Mouse (Mus musculus) ES-E14 (cell line): Measurements from ENCODE around the gene Crygd. TPM values are rescaled to one million over a fixed set of nuclear protein-coding genes. Genes with fewer than 3 reads are reported as not detected.
A peak's percentile ranks its signal among the peaks of the same experiment; 100 is the strongest.

ENCODE experiments used
- DNase-seq: peaks from one replicate; pipeline ENCODE4 v3.0.0-alpha.2; 2013; ENCODE audit warnings: low read depth, low spot score
- H3K27ac ChIP-seq: 2 replicates; pipeline ENCODE4 v1.5.1; 2012; ENCODE audit warnings: low read depth, mild to moderate bottlenecking, low read length, moderate library complexity, mixed read lengths; ENCODE audit not compliant: poor library complexity, insufficient read depth, severe bottlenecking
- H3K36me3 ChIP-seq: 2 replicates; pipeline ENCODE4 v1.6.1; 2012; ENCODE audit warnings: mild to moderate bottlenecking, low read length, moderate library complexity, mixed read lengths; ENCODE audit not compliant: control insufficient read depth, poor library complexity, insufficient read depth, severe bottlenecking
- H3K4me1 ChIP-seq, 2 experiments: fragments of 150-350 bp in 1 of 2; sonication (generic) in 1 of 2; 2 replicates each; pipeline ENCODE4 v1.6.1; 2012; ENCODE audit warnings: low read length in 2 of 2, mild to moderate bottlenecking in 1 of 2, mixed read lengths in 1 of 2; ENCODE audit not compliant: control insufficient read depth in 2 of 2, insufficient read depth in 2 of 2, poor library complexity in 1 of 2
- H3K4me3 ChIP-seq, 2 experiments: fragments of 150-350 bp in 1 of 2; sonication (generic) in 1 of 2; 2 replicates each; pipeline ENCODE4 v1.5.1; 2012; ENCODE audit warnings: low read length in 2 of 2, low read depth in 1 of 2, mild to moderate bottlenecking in 1 of 2, mixed read lengths in 1 of 2; ENCODE audit not compliant: insufficient read depth in 1 of 2, poor library complexity in 1 of 2, severe bottlenecking in 1 of 2
- H3K9ac ChIP-seq: 2 replicates; pipeline ENCODE4 v1.6.1; 2012; ENCODE audit warnings: low read depth, mild to moderate bottlenecking, low read length, mixed read lengths; ENCODE audit not compliant: poor library complexity, insufficient read depth, severe bottlenecking
- H3K9me3 ChIP-seq: fragments of 150-350 bp; sonication (generic); 2 replicates; pipeline ENCODE4 v1.6.1; 2012; ENCODE audit warnings: low read depth, mild to moderate bottlenecking, low read length; ENCODE audit not compliant: control insufficient read depth, insufficient read depth
- CHD2 ChIP-seq: IDR thresholded peaks from 2 replicates; pipeline ENCODE4 v1.6.1; 2014; ENCODE audit warnings: mild to moderate bottlenecking, low read depth, low read length, inconsistent platforms
- HCFC1 ChIP-seq: IDR thresholded peaks from 2 replicates; pipeline ENCODE4 v1.6.1; 2012; ENCODE audit warnings: low read length, inconsistent platforms, borderline replicate concordance; ENCODE audit not compliant: insufficient read depth
- MAFK ChIP-seq: IDR thresholded peaks from 2 replicates; pipeline ENCODE4 v1.6.1; 2014; ENCODE audit warnings: mild to moderate bottlenecking, low read depth, low read length, inconsistent platforms; ENCODE audit not compliant: insufficient read depth
- ZC3H11A ChIP-seq: IDR thresholded peaks from 2 replicates; pipeline ENCODE4 v1.6.1; 2012; ENCODE audit warnings: low read depth, mild to moderate bottlenecking, inconsistent platforms, low read length, borderline replicate concordance
- ZNF384 ChIP-seq: IDR thresholded peaks from 2 replicates; pipeline ENCODE4 v1.6.1; 2012; ENCODE audit warnings: low read depth, low read length, inconsistent platforms
- in situ Hi-C, 2 experiments: fragments of 600-800 bp; cut with MboI; formaldehyde crosslinking; loops; one replicate each; pipeline ENCODE4 v1.15.1; 2025; ENCODE audit warnings: low sequenced_read_pairs in 2 of 2, inconsistent platforms in 1 of 2; ENCODE audit not compliant: unreplicated experiment in 2 of 2
- total RNA-seq: library from RNA; depleted of rRNA; stranded (reverse); fragments of 300-350 nt; gene quantifications from 2 replicates; pipeline ENCODE4 v1.2.3, GENCODE M21; 2012

Crygd gene
- total RNA-seq, 1 experiment: 1.6 TPM

DNA sequence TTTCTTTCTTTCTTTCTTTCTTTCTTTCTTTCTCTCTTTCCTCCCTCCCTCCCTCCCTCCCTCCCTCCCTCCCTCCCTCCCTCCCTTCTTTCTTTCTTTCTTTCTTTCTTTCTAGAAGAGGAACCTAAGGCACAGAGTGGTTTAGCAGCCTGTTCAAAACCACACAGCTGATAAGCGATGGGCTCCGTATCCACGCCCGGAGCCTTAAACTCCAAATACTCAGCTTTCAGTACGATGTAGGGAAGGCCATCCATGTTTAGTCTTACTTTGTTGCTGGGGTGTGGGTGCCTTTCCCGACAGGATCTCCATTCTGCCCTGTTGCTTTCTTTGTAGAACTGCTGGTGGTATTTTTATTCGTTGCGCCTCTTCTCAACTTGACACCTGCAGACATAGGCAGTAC lies 45.9 kb upstream of the Crygd start:
- H3K9ac ChIP-seq: peak overlapping the region; percentile 91; the same call in 1 of the 2 replicates
- in situ Hi-C loops: no loop called here
- TF ChIP-seq HCFC1 (no peak), ZC3H11A (no peak), ZNF384 (no peak), CHD2 (no peak), MAFK (no peak)
- H3K36me3 ChIP-seq: no peaks in the 10 kb centered on the region; the same call in 1 of the 2 replicates
- no peaks in the 10 kb centered on the region for H3K9me3 ChIP-seq
- no peak overlapping the region; the same call in 1 of the 2 replicates for H3K27ac ChIP-seq
- no peak for DNase-seq
- peak overlapping the region; percentile 40 to 80 for H3K4me3 ChIP-seq
- peaks cover 2 to 8% of the 10 kb centered on the region in 2 experiments; a peak in 2 of 4 replicates for H3K4me1 ChIP-seq

DNA sequence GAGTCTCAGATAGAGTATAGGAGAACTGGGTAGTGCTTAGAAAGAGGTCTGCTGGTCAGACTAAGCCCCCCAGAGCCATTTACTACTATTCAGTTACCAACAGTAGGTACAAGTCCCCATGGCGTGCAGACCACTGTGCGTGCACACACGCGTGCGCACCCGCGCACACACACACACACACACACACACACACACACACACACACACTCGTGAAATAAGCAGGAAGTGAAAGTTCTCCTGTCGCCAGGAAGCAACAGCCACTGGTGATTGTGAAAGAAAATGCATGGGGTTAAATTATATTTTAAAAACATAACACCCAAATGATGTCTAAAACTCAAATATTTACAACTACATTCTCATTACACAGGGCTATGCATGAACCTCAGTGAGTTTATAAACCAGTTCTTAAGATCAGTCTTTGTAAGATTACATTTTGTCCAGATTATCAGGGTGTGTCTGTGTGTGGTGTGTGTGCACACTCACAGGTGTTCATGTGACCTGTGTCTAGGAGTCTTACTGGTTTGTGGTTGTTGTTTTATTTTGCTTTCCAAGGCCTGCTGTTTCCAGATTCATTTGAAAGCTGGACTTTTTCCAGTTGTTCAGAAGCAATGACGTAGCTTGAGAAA lies 44.5 kb upstream of the Crygd start:
- Histone ChIP-seq H3K9ac (no peak overlapping the region), H3K9me3 (no peaks in the 10 kb centered on the region), H3K4me1 (peaks cover 2 to 12% of the 10 kb centered on the region in 2 experiments; a peak in 2 of 4 replicates), H3K27ac (no peak overlapping the region), H3K4me3 (no peak overlapping the region), H3K36me3 (no peaks in the 10 kb centered on the region; the same call in 1 of the 2 replicates)
- DNase-seq: no peak
- in situ Hi-C loops: no loop called here
- TF ChIP-seq ZC3H11A: no peak
- TF ChIP-seq CHD2: no peak
- no peak for TF ChIP-seq ZNF384
- no peak for TF ChIP-seq MAFK
- TF ChIP-seq HCFC1: no peak

DNA sequence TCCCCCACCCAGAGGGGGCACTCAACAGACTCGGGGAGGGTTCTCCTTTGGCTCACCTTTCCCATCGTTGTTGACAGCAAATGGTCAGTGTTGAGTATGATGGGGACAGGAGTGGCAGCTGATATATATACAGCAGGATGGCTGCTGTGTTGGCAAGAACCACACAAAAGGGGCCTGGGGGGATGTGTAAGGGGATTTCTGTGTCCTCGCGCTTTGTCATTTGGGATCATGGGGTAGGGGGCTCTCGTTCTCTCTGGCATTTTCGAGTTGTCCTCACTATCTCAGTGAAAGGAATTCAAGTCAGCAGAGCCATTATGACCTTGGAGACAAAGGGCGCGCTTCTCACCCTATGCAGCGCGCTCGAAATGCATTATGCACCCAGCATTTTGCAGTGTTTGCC lies 40.0 kb upstream of the Crygd start, which contains the start of gene Cryga:
Gene Cryga, minus strand, starts transcription at position 101 of the 400 bp plus-strand sequence.
- TF ChIP-seq CHD2: no peak
- no peak for TF ChIP-seq ZNF384
- no peak for TF ChIP-seq HCFC1
- TF ChIP-seq MAFK: no peak
- no peak for TF ChIP-seq ZC3H11A
- H3K9ac ChIP-seq: 0 out of 2 replicates have a peak within 1 kb of the TSS, but pooled peaks have one; percentile 10
- no peaks in the 10 kb centered on the region for H3K9me3 ChIP-seq
- H3K36me3 ChIP-seq: no peaks in the 10 kb centered on the region; the same call in 1 of the 2 replicates
- DNase-seq: no peak
- peak within 1 kb of the TSS; percentile 12 to 47; a peak in 2 of 4 replicates for H3K4me3 ChIP-seq
- H3K4me1 ChIP-seq: peaks cover 0 to 5% of the 10 kb centered on the region in 2 experiments; a peak in 1 of 4 replicates
- no peak within 1 kb of the TSS for H3K27ac ChIP-seq
- in situ Hi-C loops: no loop called here

DNA sequence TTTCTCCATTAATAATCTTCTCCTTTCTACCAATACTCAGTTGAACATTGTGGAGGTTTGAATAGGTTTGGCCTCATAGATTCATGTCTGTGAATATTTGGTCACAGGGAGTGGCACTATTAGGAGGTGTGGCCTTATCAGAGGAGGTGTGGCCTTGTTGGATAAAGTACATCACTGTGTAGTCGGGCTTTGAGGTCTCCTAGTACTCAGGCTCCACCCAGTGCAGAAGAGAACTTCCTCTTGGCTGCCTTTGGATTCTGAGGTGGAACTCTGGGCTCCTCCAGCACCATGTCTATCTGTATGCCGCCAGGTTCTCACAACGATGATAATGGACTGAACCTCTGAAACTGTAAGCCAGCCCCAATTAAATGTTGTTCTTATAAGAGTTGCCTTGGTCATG lies 33.7 kb upstream of the Crygd start:
- TF ChIP-seq HCFC1: no peak
- TF ChIP-seq ZNF384: no peak
- TF ChIP-seq MAFK: no peak
- no peak for TF ChIP-seq CHD2
- TF ChIP-seq ZC3H11A: no peak
- Histone ChIP-seq H3K4me1 (no peaks in the 10 kb centered on the region), H3K4me3 (no peak overlapping the region), H3K36me3 (no peaks in the 10 kb centered on the region), H3K9me3 (no peaks in the 10 kb centered on the region), H3K27ac (no peak overlapping the region), H3K9ac (no peak overlapping the region)
- in situ Hi-C loops: no loop called here
- no peak for DNase-seq
